Mouse (Mus musculus) ES-Bruce4 (cell line): ENCODE results near the gene Pacs2. TPM values are rescaled to one million over a fixed set of nuclear protein-coding genes. Genes with fewer than 3 reads are reported as not detected.

Experiments used
- H3K27ac ChIP-seq: 2 replicates; pipeline ENCODE4 v1.5.1; 2012; ENCODE audit warnings: low read length, inconsistent platforms; ENCODE audit not compliant: insufficient read depth
- H3K27me3 ChIP-seq: 2 replicates; pipeline ENCODE4 v1.6.1; 2012; ENCODE audit warnings: mild to moderate bottlenecking, low read length, inconsistent platforms; ENCODE audit not compliant: control insufficient read depth, poor library complexity, insufficient read depth, severe bottlenecking
- H3K36me3 ChIP-seq: 2 replicates; pipeline ENCODE4 v1.6.1; 2012; ENCODE audit warnings: inconsistent platforms, mild to moderate bottlenecking, low read length, moderate library complexity; ENCODE audit not compliant: control insufficient read depth, poor library complexity, insufficient read depth, severe bottlenecking
- H3K4me1 ChIP-seq: one replicate; pipeline ENCODE4 v1.8.1; 2011; ENCODE audit warnings: low read length; ENCODE audit not compliant: control insufficient read depth, insufficient read depth
- H3K4me3 ChIP-seq: 2 replicates; pipeline ENCODE4 v1.5.1; 2011; ENCODE audit warnings: low read depth, mild to moderate bottlenecking, low read length
- H3K9ac ChIP-seq: 2 replicates; pipeline ENCODE4 v1.6.1; 2012; ENCODE audit warnings: low read depth, mild to moderate bottlenecking, inconsistent platforms; ENCODE audit not compliant: poor library complexity, severe bottlenecking
- H3K9me3 ChIP-seq: replicated peaks from 2 replicates; pipeline ENCODE4 v1.6.1; 2012; ENCODE audit warnings: mild to moderate bottlenecking, low read length, inconsistent platforms; ENCODE audit not compliant: control insufficient read depth, poor library complexity, insufficient read depth, severe bottlenecking
- CTCF ChIP-seq: IDR thresholded peaks from one replicate; pipeline ENCODE4 v1.8.1; 2011; ENCODE audit warnings: low read depth, low read length
- EP300 ChIP-seq: IDR thresholded peaks from 2 replicates; pipeline ENCODE4 v1.6.1; 2011; ENCODE audit warnings: low read depth, low read length; ENCODE audit not compliant: insufficient read depth
- POLR2A ChIP-seq: IDR thresholded peaks from one replicate; pipeline ENCODE4 v1.8.1; 2011; ENCODE audit warnings: low read length; ENCODE audit not compliant: insufficient read depth
- polyA plus RNA-seq: library from polyadenylated mRNA; stranded (reverse); fragments of >200 nt; gene quantifications from 2 replicates; pipeline ENCODE4 v1.2.4, GENCODE M21; 2011; ENCODE audit warnings: low read depth; ENCODE audit not compliant: missing spikeins, insufficient read depth, insufficient read length

The Pacs2 gene
- polyA plus RNA-seq, 1 experiment: 23.8 TPM

DNA sequence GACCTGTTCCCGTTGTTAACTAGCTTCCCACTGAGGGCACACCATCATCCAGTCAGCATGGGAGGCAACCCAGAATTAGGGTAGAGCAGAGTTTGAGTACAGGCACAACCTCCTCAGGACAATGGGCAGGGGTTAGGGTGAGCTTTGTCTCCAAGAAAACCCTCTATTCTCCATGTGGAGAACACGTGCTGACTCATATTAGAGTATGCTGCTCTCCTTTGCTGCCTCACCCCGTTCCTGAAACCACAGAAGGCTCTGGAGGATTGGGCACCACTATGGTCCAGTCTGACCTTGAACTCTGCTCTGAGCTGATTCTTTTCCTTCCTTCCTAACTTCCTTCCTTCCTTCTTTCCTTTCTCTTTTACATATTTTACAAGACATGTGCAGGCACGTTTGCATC, 24.1 kb downstream of the Pacs2 start:
- Histone ChIP-seq H3K36me3 (no peaks in the 10 kb centered on the region), H3K27ac (no peak overlapping the region), H3K27me3 (no peaks in the 10 kb centered on the region), H3K4me3 (no peak overlapping the region), H3K9ac (no peak overlapping the region), H3K9me3 (no peaks in the 10 kb centered on the region), H3K4me1 (no peaks in the 10 kb centered on the region)
- no peak for TF ChIP-seq POLR2A

DNA sequence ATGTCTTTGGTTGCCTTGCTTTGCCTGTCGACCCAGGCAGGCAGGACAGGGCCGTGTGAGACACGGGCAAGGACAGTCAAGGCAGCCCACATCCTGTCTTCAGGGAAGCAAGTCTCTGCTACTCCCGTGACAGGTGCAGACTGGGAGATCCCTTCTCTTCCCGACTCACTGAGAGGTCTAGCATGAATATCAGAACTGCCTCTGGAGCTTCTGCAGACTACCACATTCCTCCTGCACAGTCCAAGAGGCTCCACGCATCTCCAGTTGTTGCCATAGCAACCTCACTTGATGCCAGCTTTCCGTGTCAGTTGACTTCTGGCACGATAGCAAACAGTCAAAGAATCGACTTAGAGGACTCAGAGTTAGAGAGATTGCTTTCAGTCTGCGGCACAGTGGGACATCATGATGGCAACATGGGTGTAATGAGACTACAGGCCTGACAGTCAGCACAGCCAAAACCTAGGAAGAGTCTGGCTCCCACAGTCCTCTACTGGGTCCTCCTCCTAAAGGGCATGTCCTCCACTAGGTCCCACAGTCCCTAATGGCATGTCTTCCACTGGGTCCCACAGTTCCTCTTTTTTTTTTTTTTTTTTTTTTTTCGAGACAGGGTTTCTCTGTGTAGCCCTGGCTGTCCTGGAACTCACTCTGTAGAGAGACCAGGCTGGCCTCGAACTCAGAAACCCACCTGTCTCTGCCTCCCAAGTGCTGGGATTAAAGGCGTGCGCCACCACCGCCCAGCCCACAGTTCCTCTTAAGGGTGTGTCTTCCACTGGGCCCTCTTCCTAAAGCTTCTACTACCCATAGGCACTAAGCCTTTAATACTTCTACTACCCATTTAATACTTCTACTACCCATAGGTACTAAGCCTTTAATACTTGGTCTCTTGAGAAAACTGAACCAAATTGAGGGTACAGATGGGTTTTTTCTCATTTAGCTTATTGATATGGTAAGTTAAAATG, 27.5 kb downstream of the Pacs2 start:
- Histone ChIP-seq H3K27me3 (no peaks in the 10 kb centered on the region), H3K4me3 (no peak overlapping the region), H3K9me3 (no peaks in the 10 kb centered on the region), H3K27ac (no peak overlapping the region), H3K9ac (no peak overlapping the region), H3K36me3 (no peaks in the 10 kb centered on the region), H3K4me1 (no peaks in the 10 kb centered on the region)
- TF ChIP-seq POLR2A: no peak
- no peak for TF ChIP-seq EP300
- TF ChIP-seq CTCF: no peak

DNA sequence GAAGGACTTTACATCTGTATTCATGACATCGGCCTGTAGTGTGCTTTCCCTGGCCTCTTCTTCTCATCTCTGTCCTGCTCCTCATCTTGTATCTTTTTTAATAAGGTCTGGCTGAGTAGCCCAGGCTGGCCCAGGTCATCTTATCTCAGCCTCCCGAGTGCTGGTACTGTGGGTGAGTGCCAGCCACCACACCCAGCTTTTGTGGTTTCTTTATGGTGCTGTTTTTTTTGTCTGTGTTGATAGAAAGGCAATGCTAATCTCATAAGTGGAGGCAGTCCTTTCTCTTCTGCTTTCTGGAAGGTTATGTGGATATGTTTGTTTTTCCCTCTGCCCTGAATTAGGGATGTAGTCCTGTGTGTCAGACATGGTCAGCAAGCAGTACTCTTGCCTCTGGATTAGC, 28.2 kb downstream of the Pacs2 start:
- Histone ChIP-seq H3K27me3 (no peaks in the 10 kb centered on the region), H3K9ac (no peak overlapping the region), H3K9me3 (no peaks in the 10 kb centered on the region), H3K4me1 (no peaks in the 10 kb centered on the region), H3K36me3 (no peaks in the 10 kb centered on the region), H3K27ac (no peak overlapping the region), H3K4me3 (no peak overlapping the region)
- no peak for TF ChIP-seq CTCF

DNA sequence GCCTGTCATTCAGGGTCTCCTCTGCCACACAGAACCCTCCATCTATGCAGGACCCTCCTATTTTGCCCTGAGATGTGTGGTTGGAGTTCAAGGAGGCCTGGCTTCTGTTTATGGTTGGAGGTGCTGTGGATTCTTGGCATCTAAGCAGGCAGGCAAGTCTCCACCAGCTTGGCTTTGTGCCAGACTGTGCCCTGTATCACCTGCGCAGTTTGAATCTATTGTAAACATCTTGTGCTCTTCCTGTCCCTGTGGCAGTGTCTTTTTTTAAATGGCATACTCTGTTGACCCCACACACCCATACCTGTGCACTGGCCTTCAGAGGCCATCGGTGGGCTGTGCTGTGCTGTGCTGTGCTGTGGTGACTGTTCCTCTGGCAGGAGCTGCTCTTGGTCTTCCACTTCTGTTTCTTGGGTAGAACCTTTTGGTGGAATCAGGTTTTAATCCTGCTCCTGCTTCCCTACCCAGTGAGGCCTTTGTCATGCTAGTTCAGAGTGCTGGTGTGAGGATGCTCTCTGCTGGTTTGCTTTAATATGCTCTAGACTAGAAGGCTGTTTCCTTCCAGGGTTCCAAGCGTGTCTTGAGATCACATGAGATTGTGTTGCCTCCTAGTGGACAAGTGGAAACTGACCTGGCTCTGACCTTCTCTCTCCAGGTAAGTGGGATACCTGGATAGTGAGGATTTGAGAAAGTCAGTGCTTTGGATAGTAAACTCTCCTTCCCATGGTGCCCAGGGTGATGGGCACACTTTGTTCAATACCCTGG, 30.8 kb downstream of the Pacs2 start:
- Histone ChIP-seq H3K9ac (no peak overlapping the region), H3K4me1 (no peaks in the 10 kb centered on the region), H3K9me3 (no peaks in the 10 kb centered on the region), H3K27me3 (no peaks in the 10 kb centered on the region), H3K4me3 (no peak overlapping the region), H3K36me3 (no peaks in the 10 kb centered on the region), H3K27ac (no peak overlapping the region)
- TF ChIP-seq EP300 (no peak), POLR2A (no peak), CTCF (no peak)

DNA sequence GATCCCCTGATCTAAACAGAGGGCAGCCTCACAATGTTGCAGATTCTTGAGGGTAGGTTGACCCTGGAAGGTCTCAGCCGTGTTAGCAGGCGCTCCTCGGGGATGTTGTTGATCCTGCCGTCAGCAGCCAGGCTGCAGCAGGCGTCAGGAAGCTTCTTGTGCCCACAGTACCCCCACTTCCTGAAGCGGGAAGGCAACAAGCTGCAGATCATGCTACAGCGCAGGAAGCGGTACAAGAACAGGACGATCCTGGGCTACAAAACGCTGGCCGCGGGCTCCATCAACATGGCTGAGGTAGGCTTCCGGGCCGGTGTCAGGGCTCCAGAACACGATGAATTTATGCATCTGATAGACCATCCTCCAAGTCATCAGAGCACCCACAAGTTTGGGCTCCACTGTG, 32.6 kb downstream of the Pacs2 start:
- H3K27ac ChIP-seq: no peak overlapping the region
- H3K36me3 ChIP-seq: no peaks in the 10 kb centered on the region
- no peak overlapping the region for H3K4me3 ChIP-seq
- no peaks in the 10 kb centered on the region for H3K4me1 ChIP-seq
- H3K27me3 ChIP-seq: no peaks in the 10 kb centered on the region
- no peak overlapping the region for H3K9ac ChIP-seq
- no peaks in the 10 kb centered on the region for H3K9me3 ChIP-seq
- TF ChIP-seq CTCF: no peak
- no peak for TF ChIP-seq EP300
- no peak for TF ChIP-seq POLR2A

DNA sequence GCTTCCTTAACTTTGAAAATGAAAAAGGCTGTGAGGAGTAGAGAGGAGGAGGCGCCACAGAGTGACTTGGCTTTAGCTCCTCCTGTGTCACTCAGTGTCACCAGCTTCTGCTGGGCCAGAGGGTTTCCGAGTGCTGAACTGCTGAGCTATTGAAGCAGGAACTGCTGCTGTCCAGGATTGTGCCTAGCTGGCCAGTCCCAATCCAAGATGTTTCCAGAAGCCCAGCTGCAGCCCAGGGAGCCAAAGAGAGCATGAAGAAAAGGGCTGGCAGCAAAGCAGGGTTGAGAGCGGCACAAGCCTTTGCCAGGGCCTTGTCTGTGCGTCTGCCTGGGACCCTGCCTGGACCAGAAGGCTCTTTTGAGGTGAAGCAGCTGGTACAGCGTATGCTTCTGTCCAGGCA, 33.8 kb downstream of the Pacs2 start:
- H3K9ac ChIP-seq: no peak overlapping the region
- no peaks in the 10 kb centered on the region for H3K9me3 ChIP-seq
- no peak for TF ChIP-seq EP300
- no peak for TF ChIP-seq POLR2A
- TF ChIP-seq CTCF: no peak
- no peaks in the 10 kb centered on the region for H3K36me3 ChIP-seq
- no peaks in the 10 kb centered on the region for H3K27me3 ChIP-seq
- no peaks in the 10 kb centered on the region for H3K4me1 ChIP-seq
- no peak overlapping the region for H3K4me3 ChIP-seq
- H3K27ac ChIP-seq: no peak overlapping the region
